8 mouse cellular contexts compared by ENCODE assay signal in the genomic region with DNA sequence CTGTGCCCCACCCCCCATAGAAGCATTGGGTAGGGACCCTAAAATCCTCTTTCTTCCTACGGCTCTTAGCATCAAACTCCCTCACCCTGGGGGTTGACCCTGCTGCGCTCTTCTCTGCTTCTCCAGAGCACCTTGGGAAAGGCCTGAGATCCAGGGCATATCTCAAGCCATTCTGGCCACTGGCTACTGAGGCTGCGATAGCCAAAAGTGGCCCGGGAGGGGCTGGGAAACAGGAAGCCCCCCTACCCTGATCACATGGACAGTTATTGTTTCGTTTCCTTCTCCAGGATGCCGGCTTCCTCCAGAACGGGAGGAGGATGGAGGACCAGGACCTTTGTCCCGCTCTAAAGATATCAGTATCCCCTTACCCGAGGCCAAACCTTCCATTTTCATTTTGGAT. TPM values are rescaled to one million over a fixed set of nuclear protein-coding genes. Genes with fewer than 3 reads are reported as not detected.
DNase-seq lines count a peak whose midpoint lies in the region; ATAC-seq and TF ChIP-seq lines count a peak whose summit lies in the region.

Ushbp1 (minus strand) TSS at position 174 of the 400 bp plus-strand sequence.

- no peaks in the 10 kb centered on the region for H3K9me3 ChIP-seq in erythroblast, embryonic 14.5 days (ENCODE audit: control insufficient read depth, low read length)
- no peaks in the 10 kb centered on the region for H3K9me3 ChIP-seq in heart, embryonic 14.5 days (ENCODE audit: control insufficient read depth, low read length)
- H3K9me3 ChIP-seq in kidney, postnatal 0 days (replicated peaks; ENCODE audit: low read length): no peaks in the 10 kb centered on the region

- H3K36me3 ChIP-seq in erythroblast, embryonic 14.5 days (ENCODE audit: control insufficient read depth): peaks cover 24% of the 10 kb centered on the region
- H3K36me3 ChIP-seq in heart, embryonic 14.5 days (ENCODE audit: control insufficient read depth, insufficient read depth, low read length): peaks cover 27% of the 10 kb centered on the region
- H3K36me3 ChIP-seq in kidney, postnatal 0 days (ENCODE audit: insufficient read depth, low read length): peaks cover 13% of the 10 kb centered on the region; the same call in 1 of the 2 replicates

- H3K9ac ChIP-seq in heart, embryonic 14.5 days (ENCODE audit: low read length): peak within 1 kb of the TSS; percentile 46; the same call in 1 of the 2 replicates
- 0 out of 2 replicates have a peak within 1 kb of the TSS, but pooled peaks have one; percentile 35 for H3K9ac ChIP-seq in kidney, postnatal 0 days (ENCODE audit: low read depth, low read length)

- no peak for DNase-seq in kidney, postnatal 0 days (ENCODE audit: low spot score)
- peak; percentile 74 for DNase-seq in lung, postnatal 36 days
- DNase-seq in natural killer cell, adult 2 months (ENCODE audit: low spot score in 2 of 2): no peak

- peaks cover 35% of the 10 kb centered on the region for H3K4me1 ChIP-seq in erythroblast, embryonic 14.5 days (ENCODE audit: control insufficient read depth)
- H3K4me1 ChIP-seq in cortical plate, adult 2 months (ENCODE audit: control insufficient read depth, insufficient read depth, low read length): no peaks in the 10 kb centered on the region
- peaks cover 10 to 12% of the 10 kb centered on the region in 2 experiments for H3K4me1 ChIP-seq in heart, embryonic 14.5 days (ENCODE audit: control insufficient read depth in 2 of 2, insufficient read depth in 2 of 2, low read length in 2 of 2)
- peaks cover 5% of the 10 kb centered on the region for H3K4me1 ChIP-seq in kidney, postnatal 0 days (replicated peaks; ENCODE audit: insufficient read depth, low read length)

- 65% methylated on average over 9 of the region's 9 CpGs for WGBS in heart, embryonic 14.5 days
- WGBS in kidney, postnatal 0 days: 83% methylated on average over 9 of the region's 9 CpGs

- H3K27me3 ChIP-seq in erythroblast, embryonic 14.5 days (ENCODE audit: control insufficient read depth): no peaks in the 10 kb centered on the region
- no peaks in the 10 kb centered on the region for H3K27me3 ChIP-seq in heart, embryonic 14.5 days (ENCODE audit: control insufficient read depth, insufficient read depth, low read length)
- H3K27me3 ChIP-seq in kidney, postnatal 0 days (ENCODE audit: insufficient read depth, low read length): no peaks in the 10 kb centered on the region

- no peak for ATAC-seq in erythroblast, adult 5-6 weeks (replicated peaks; ENCODE audit: low FRiP score, poor library complexity, severe bottlenecking)
- ATAC-seq in heart, embryonic 14.5 days (ENCODE audit: insufficient number of reproducible peaks, insufficient read depth, low FRiP score, low read depth): no peak
- no peak for ATAC-seq in kidney, postnatal 0 days (replicated peaks; ENCODE audit: low FRiP score, low read depth)
- no peak for ATAC-seq in CD4-positive, CD25-positive, alpha-beta regulatory T cell, adult 4 months

- H3K4me2 ChIP-seq in heart, embryonic 14.5 days (ENCODE audit: low read length): peak within 1 kb of the TSS; percentile 87
- peak within 1 kb of the TSS; percentile 70 for H3K4me2 ChIP-seq in kidney, postnatal 0 days (ENCODE audit: low read length)

- H3K4me3 ChIP-seq in erythroblast, embryonic 14.5 days (replicated peaks): peak within 1 kb of the TSS; percentile 70
- H3K4me3 ChIP-seq in cortical plate, adult 2 months (ENCODE audit: insufficient read depth, low read length): peak within 1 kb of the TSS; percentile 64
- peak within 1 kb of the TSS; percentile 25 to 89 for H3K4me3 ChIP-seq in heart, embryonic 14.5 days (ENCODE audit: control insufficient read depth in 1 of 2, insufficient read depth in 1 of 2, low read depth in 1 of 2, low read length in 2 of 2)
- peak within 1 kb of the TSS; percentile 51 for H3K4me3 ChIP-seq in kidney, postnatal 0 days (replicated peaks; ENCODE audit: low read depth, low read length)

- TF ChIP-seq POLR2A in cortical plate, adult 2 months (IDR thresholded peaks at IDR 0.05; ENCODE audit: extremely low read depth, insufficient read depth, low read length): no peak

- TF ChIP-seq CTCF in cortical plate, adult 2 months (IDR thresholded peaks at IDR 0.05; ENCODE audit: extremely low read depth, insufficient read depth, low read length): no peak
- TF ChIP-seq CTCF in kidney, postnatal 0 days (IDR thresholded peaks at IDR 0.05; ENCODE audit: low read depth): no peak

- H3K27ac ChIP-seq in cortical plate, adult 2 months (ENCODE audit: insufficient read depth, low read length): peak within 1 kb of the TSS; percentile 79
- H3K27ac ChIP-seq in heart, embryonic 14.5 days (replicated peaks in 1 of 2; ENCODE audit: control insufficient read depth in 1 of 2, insufficient read depth in 1 of 2, low read depth in 2 of 2, low read length in 2 of 2): peak within 1 kb of the TSS; percentile 65 to 86
- H3K27ac ChIP-seq in kidney, postnatal 0 days: peak within 1 kb of the TSS; percentile 73

RNA-seq across cellular contexts. Expression of gene Ushbp1, which starts in this region (rescaled TPM):
- polyA plus RNA-seq in erythroblast, embryonic 14.5 days (2012): 0.03 and 0.10 TPM in 2 replicates
- not detected in 2 replicates for total RNA-seq in erythroblast, adult 5-6 weeks (2015; ENCODE audit: low replicate concordance)
- total RNA-seq in erythroblast, adult 5-6 weeks (2017; ENCODE audit: low replicate concordance): not detected in 2 replicates
- polyA plus RNA-seq in cortical plate, adult 2 months (2012; rRNA removed): 9.0 and 10.9 TPM in 2 replicates
- polyA plus RNA-seq in heart, embryonic 14.5 days (2014; fragmentation: Nextera tagmentation; extraction: Ambion mirVana): 10.8 TPM in 2 replicates
- 18.8 and 20.4 TPM in 2 replicates for polyA plus RNA-seq in kidney, postnatal 0 days (2015; fragmentation: Nextera tagmentation; extraction: Ambion mirVana)
- not detected for polyA plus RNA-seq in CD4-positive, CD25-positive, alpha-beta regulatory T cell, adult 4 months (2017; shearing (Covaris generic))
